Mouse (Mus musculus) MEL (cell line): ENCODE measurements around the gene Hsf5. TPM values are rescaled to one million over a fixed set of nuclear protein-coding genes. Genes with fewer than 3 reads are reported as not detected.

Experiments
- DNase-seq: peaks from one replicate; pipeline ENCODE4 v3.0.0; 2011; ENCODE audit warnings: low read depth, low spot score
- H3K27ac ChIP-seq: 2 replicates; pipeline ENCODE4 v1.5.1; 2012; ENCODE audit warnings: low read depth, mild to moderate bottlenecking, control low read depth, low read length, moderate library complexity; ENCODE audit not compliant: control insufficient read depth
- H3K27me3 ChIP-seq, 2 experiments: fragments of 150-350 bp in 1 of 2; sonication (generic) in 1 of 2; 2 replicates each; pipeline ENCODE4 v1.6.1; 2012; ENCODE audit warnings: low read length in 2 of 2, mild to moderate bottlenecking in 2 of 2, improper control_type of control experiment in 1 of 2, moderate library complexity in 1 of 2; ENCODE audit not compliant: insufficient read depth in 2 of 2, control insufficient read depth in 1 of 2
- H3K36me3 ChIP-seq, 2 experiments: 2 replicates each; pipeline ENCODE4 v1.6.1; 2012 to 2014; ENCODE audit warnings: low read length in 2 of 2, improper control_type of control experiment in 1 of 2, inconsistent platforms in 1 of 2, mild to moderate bottlenecking in 1 of 2; ENCODE audit not compliant: insufficient read depth in 2 of 2, control insufficient read depth in 1 of 2
- H3K4me1 ChIP-seq, 2 experiments: fragments of 150-350 bp in 1 of 2; sonication (generic) in 1 of 2; 2 replicates each; pipeline ENCODE4 v1.6.1; 2012; ENCODE audit warnings: low read length in 2 of 2, improper control_type of control experiment in 1 of 2, mild to moderate bottlenecking in 1 of 2; ENCODE audit not compliant: insufficient read depth in 2 of 2, control insufficient read depth in 1 of 2
- H3K4me3 ChIP-seq, 2 experiments: fragments of 150-350 bp in 1 of 2; sonication (generic) in 1 of 2; 2 replicates each; pipeline ENCODE4 v1.5.1; 2012; ENCODE audit warnings: low read depth in 2 of 2, low read length in 2 of 2, mild to moderate bottlenecking in 2 of 2, moderate library complexity in 2 of 2, control low read depth in 1 of 2, improper control_type of control experiment in 1 of 2; ENCODE audit not compliant: control insufficient read depth in 1 of 2, insufficient read depth in 1 of 2
- H3K79me2 ChIP-seq: 2 replicates; pipeline ENCODE4 v1.6.1; 2012; ENCODE audit warnings: mild to moderate bottlenecking, low read length, moderate library complexity; ENCODE audit not compliant: control insufficient read depth, poor library complexity, insufficient read depth
- H3K9ac ChIP-seq: 2 replicates; pipeline ENCODE4 v1.6.1; 2012; ENCODE audit warnings: low read depth, mild to moderate bottlenecking, control low read depth, low read length, moderate library complexity; ENCODE audit not compliant: control insufficient read depth, poor library complexity, severe bottlenecking
- H3K9me3 ChIP-seq: fragments of 150-350 bp; sonication (generic); replicated peaks from 2 replicates; pipeline ENCODE4 v1.6.1; 2012; ENCODE audit warnings: mild to moderate bottlenecking, low read length, improper control_type of control experiment, moderate library complexity; ENCODE audit not compliant: insufficient read depth
- EP300 ChIP-seq, 2 experiments: IDR thresholded peaks; 2 replicates each; pipeline ENCODE4 v1.6.1; 2011; ENCODE audit warnings: improper control_type of control experiment in 2 of 2, low read length in 2 of 2, low read depth in 1 of 2, mild to moderate bottlenecking in 1 of 2
- GABPA ChIP-seq: IDR thresholded peaks from 2 replicates; pipeline ENCODE4 v1.6.1; 2012; ENCODE audit warnings: low read depth, mild to moderate bottlenecking, inconsistent platforms, low read length, improper control_type of control experiment, moderate library complexity
- KAT2A ChIP-seq: conservative IDR thresholded peaks from 2 replicates; pipeline ENCODE4 v1.6.1; 2012; ENCODE audit warnings: low read depth, low read length, improper control_type of control experiment, inconsistent platforms
- MAZ ChIP-seq: IDR thresholded peaks from 2 replicates; pipeline ENCODE4 v1.6.1; 2012; ENCODE audit warnings: low read depth, mild to moderate bottlenecking, inconsistent platforms, low read length, improper control_type of control experiment
- MEF2A ChIP-seq: IDR thresholded peaks from 2 replicates; pipeline ENCODE4 v1.6.1; 2014; ENCODE audit warnings: low read depth, mild to moderate bottlenecking, inconsistent platforms, low read length, improper control_type of control experiment; ENCODE audit not compliant: poor library complexity, insufficient replicate concordance, severe bottlenecking; ENCODE audit errors: extremely low read depth
- MXI1 ChIP-seq: IDR thresholded peaks from 2 replicates; pipeline ENCODE4 v1.6.1; 2011; ENCODE audit warnings: mild to moderate bottlenecking, low read depth, low read length, improper control_type of control experiment
- MYC ChIP-seq: IDR thresholded peaks from 2 replicates; pipeline ENCODE4 v1.6.1; 2011; ENCODE audit warnings: low read depth, mild to moderate bottlenecking, low read length, improper control_type of control experiment, moderate library complexity
- NELFE ChIP-seq: IDR thresholded peaks from 2 replicates; pipeline ENCODE4 v1.6.1; 2011; ENCODE audit warnings: low read depth, low read length, improper control_type of control experiment
- POLR2A ChIP-seq, 2 experiments: IDR thresholded peaks; 2 replicates each; pipeline ENCODE4 v1.6.1; 2011 to 2012; ENCODE audit warnings: low read length in 2 of 2, mild to moderate bottlenecking in 2 of 2, control low read depth in 1 of 2, improper control_type of control experiment in 1 of 2, low read depth in 1 of 2, moderate library complexity in 1 of 2; ENCODE audit not compliant: control insufficient read depth in 1 of 2, insufficient read depth in 1 of 2, poor library complexity in 1 of 2
- POLR2AphosphoS5 ChIP-seq: IDR thresholded peaks from 2 replicates; pipeline ENCODE4 v1.6.1; 2012; ENCODE audit warnings: low read depth, borderline replicate concordance, mild to moderate bottlenecking, inconsistent platforms, low read length, moderate library complexity, mixed read lengths
- RAD21 ChIP-seq: IDR thresholded peaks from 2 replicates; pipeline ENCODE4 v1.6.1; 2011; ENCODE audit warnings: mild to moderate bottlenecking, low read depth, low read length, improper control_type of control experiment
- SIN3A ChIP-seq: IDR thresholded peaks from 2 replicates; pipeline ENCODE4 v1.6.1; 2012; ENCODE audit warnings: low read length, improper control_type of control experiment, inconsistent platforms
- TCF12 ChIP-seq: IDR thresholded peaks from 2 replicates; pipeline ENCODE4 v1.6.1; 2014; ENCODE audit warnings: low read depth, mild to moderate bottlenecking, inconsistent platforms, low read length, improper control_type of control experiment, moderate library complexity
- polyA plus RNA-seq, 2 experiments: library from polyadenylated mRNA; stranded (reverse) in 1 of 2; unstranded in 1 of 2; fragments of >175 nt in 1 of 2; fragments of >200 nt in 1 of 2; gene quantifications; 2 replicates each; pipeline versions ENCODE4 v1.2.1 to v1.2.4; 2012; ENCODE audit warnings: low replicate concordance in 2 of 2, low read depth in 1 of 2; ENCODE audit not compliant: insufficient read length in 2 of 2, insufficient read depth in 1 of 2, missing spikeins in 1 of 2
- total RNA-seq: library from RNA; depleted of rRNA; stranded (reverse); fragments of 300-350 nt; gene quantifications from 2 replicates; pipeline ENCODE4 v1.2.3, GENCODE M21; 2012

The Hsf5 gene
- total and polyA plus RNA-seq, 3 experiments = 0.03 TPM; not detected in 2

DNA sequence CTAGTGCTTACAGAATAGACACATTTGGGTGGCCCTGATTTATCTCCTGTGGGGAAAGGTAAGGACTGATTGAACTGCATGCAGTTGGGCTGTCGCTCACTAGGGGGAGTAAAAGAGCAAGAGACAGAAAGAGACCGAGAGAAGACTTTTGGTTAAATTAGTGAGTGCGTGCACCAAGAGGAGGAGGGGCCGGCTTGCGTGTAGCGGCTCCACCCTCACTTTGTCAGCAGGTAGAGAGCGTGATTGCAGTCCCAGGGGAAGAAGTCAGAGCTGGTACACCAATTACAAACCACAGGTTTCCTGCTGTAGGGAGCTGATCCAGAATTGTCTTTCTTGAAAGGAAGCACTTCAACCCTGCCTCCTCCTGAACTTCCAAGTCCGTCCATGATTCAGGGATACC lies 45.4 kb downstream of the Hsf5 start, which contains the start of gene Rnf43 (continued):
- TF ChIP-seq NELFE (no peak), EP300 (IDR thresholded peaks at IDR 0.05; ENCODE audit: low read depth in 1 of 2, low read length in 2 of 2) (0 out of 4 replicates have a peak, but pooled peaks of 1 of the 2 experiments have one; percentile 3), MEF2A (no peak), GABPA (no peak), MXI1 (peak; percentile 80), MYC (peak; percentile 82; the same call in 1 of the 2 replicates), SIN3A (peak; percentile 76), POLR2AphosphoS5 (no peak), POLR2A (IDR thresholded peaks at IDR 0.05; ENCODE audit: control insufficient read depth in 1 of 2, insufficient read depth in 1 of 2, low read depth in 1 of 2, low read length in 2 of 2, poor library complexity in 1 of 2) (no peak), RAD21 (peak; percentile 97)

DNA sequence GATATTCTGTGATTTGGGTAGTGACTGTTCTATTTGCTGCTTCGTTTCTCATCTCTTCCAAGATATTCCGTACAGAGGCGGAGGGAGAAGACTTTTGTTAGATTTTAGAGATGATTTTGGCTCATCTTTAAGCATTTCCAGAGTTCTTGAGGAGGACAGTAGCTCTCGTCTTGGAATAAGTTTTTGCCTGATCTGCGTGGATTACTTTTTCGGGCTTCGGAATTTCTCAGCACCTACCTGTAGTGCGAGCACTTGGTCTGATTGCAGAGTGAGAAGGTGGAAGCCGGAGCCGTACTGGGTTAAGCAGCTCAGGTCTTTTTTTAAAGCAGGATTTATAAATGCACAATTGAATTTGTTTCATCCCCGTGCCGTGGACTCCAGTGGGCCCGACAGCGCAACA lies 45.9 kb downstream of the Hsf5 start:
- H3K4me3 ChIP-seq = peak overlapping the region; percentile 40 to 48
- peaks cover 0 to 8% of the 10 kb centered on the region in 2 experiments; a peak in 2 of 4 replicates for H3K36me3 ChIP-seq
- peaks cover 16% of the 10 kb centered on the region for H3K79me2 ChIP-seq
- DNase-seq = no peak
- H3K27me3 ChIP-seq = peaks cover 6 to 11% of the 10 kb centered on the region in 2 experiments
- H3K9me3 ChIP-seq = no peaks in the 10 kb centered on the region
- TF ChIP-seq NELFE = no peak
- no peak for TF ChIP-seq MAZ
- no peak for TF ChIP-seq GABPA
- no peak for TF ChIP-seq TCF12
- TF ChIP-seq, all 39 proteins: peak for 0
- H3K9ac ChIP-seq = peak overlapping the region; percentile 30
- peaks cover under 1 to 4% of the 10 kb centered on the region in 2 experiments; a peak in 2 of 4 replicates for H3K4me1 ChIP-seq
- no peak overlapping the region for H3K27ac ChIP-seq

DNA sequence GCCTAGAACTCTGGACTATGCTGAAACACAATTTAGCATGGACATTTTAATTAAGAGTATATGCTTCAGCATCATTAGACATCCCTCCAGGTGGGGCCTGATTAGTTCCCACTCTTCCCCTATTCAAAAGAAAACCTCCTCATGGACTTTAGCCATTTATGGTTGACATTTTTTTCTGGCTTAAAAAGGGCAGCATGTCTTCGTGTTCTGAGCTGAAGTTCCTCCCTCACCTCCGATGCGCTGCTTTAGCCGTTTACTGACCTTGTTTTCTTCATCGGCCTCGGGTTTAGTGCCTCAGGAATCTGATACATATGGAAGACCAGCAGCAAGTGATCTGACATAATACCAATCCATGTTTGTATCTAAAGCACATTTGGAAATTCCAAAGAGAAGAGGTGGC lies 47.0 kb downstream of the Hsf5 start:
- Histone ChIP-seq H3K36me3 (peaks cover 0 to 16% of the 10 kb centered on the region in 2 experiments; a peak in 2 of 4 replicates), H3K79me2 (peaks cover 18% of the 10 kb centered on the region), H3K4me1 (peaks cover 3 to 7% of the 10 kb centered on the region in 2 experiments; a peak in 3 of 4 replicates), H3K27ac (peak overlapping the region; percentile 57), H3K9ac (peak overlapping the region; percentile 65), H3K4me3 (peak overlapping the region; percentile 59 to 64), H3K9me3 (no peaks in the 10 kb centered on the region), H3K27me3 (peaks cover 6 to 11% of the 10 kb centered on the region in 2 experiments)
- DNase-seq = peak; percentile 52
- no peak for TF ChIP-seq KAT2A
- TF ChIP-seq MYC = 0 out of 2 replicates have a peak, but pooled peaks have one; percentile 29
